Mouse (Mus musculus): ENCODE results near the gene Zfp658. TPM values are rescaled to one million over a fixed set of nuclear protein-coding genes. Genes with fewer than 3 reads are reported as not detected.

The Zfp658 gene
- 1 to 10 TPM; 2.5 to 3.0 TPM for total RNA-seq (2023)

DNA sequence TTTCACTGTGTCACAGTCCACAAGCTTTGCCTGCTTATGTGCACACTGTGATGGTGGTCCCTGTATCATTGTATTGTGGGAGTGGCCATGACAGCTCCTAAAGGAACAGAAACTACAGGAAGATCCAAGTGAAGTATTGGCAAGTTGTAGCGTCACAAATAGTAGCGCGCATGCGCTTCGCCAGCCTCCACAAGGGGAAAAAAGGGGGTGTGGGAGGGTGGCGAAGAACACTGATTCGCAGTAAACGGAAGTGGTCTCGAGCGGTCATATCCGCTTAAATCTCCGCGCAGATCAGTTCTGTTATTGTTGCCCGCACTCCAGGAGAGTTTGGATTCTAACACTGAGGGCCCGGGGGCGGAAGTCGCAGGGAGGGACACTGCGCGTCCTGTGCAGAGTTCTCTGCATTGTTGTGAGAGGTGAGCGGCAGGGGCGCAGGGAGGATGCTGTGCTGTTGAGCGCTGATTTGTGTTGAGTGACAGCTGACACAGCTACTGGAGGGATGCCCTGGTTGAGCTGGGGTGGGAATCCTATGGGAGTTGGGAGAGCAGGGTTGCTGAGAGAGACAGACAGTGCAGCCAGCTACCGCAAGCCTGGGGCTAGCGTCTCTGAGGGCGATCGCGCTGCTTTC is at the start of gene Zfp658:
Gene Zfp658 (plus strand): TSS at position 251 of the 628 bp plus-strand sequence.

DNA sequence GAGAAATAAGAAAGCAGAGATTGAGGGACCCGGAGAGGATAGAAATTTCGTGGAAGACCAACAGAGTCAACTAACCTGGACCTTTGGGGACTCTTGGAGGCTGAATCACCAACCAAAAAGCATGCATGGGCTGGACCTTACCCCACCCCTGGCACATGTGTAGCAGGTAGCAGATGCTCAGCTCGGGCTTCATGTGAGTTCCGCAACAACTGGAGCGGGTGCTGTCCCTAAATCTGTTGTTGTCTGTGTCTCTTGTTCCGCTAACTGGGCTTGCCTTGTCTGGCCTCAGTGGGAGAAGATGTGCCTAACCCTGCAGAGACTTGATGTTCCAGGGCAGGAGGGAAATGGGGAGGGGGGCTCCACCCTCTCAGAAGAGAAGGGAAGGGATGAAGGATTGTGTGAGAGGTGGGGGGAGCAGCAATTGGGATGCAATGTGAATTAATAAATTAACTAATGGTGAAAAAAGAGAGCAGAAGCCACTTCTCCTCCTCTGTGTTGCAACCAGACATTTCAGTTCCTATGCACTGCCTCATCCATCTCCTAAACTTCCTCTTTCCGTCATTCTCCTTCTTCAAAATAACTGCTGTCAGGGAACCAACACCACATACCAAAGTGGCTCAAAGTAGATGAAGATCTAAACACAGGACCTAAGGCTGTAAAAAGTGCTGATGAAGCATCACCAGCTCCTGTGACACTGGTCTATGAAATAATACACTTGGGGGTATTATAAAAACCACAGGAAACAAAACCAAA is 17.7 kb upstream of the Zfp658 start, which contains the start of gene Cd33:
Gene Cd33 (minus strand): TSS at position 204 of the 753 bp plus-strand sequence.

DNA sequence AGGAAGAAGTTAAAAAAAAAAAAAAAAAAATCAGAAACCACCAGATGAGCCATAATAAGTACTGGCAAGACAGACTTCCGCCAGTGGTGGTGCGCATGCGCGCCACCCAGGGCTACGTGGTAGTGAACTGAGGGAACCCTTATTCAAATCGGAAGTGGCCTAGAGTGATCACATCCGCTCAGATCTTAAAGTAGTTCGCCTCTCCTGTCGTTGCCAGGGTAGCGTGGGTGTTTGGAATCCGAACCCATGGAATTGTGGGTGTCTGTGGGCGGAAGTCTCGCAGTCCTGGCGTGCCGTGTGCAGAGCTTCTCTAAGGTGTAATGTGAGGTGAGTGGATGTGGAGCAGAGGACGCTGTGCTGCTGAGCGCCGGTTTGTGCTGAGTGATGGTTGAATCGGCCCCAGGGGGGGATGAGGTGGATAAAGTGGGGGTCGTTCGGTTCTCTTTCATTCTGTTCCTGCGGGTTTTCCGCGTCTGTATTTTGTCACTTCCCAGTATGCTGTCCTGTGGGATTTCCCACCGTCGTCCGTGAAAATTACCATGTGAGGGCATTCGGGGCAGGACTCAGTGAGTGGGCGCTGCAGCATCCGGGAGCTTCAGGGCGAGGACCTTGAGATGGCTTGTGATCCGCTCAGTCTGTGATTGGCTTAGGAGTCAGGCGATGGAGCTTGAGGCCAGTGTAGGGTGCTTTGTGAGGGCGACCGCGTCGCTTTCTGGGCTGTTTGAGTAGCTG is 17.6 kb downstream of the Zfp658 start, which contains the start of gene Zfp719:
Gene Zfp719 (plus strand): TSS at position 171 of the 732 bp plus-strand sequence.

DNA sequence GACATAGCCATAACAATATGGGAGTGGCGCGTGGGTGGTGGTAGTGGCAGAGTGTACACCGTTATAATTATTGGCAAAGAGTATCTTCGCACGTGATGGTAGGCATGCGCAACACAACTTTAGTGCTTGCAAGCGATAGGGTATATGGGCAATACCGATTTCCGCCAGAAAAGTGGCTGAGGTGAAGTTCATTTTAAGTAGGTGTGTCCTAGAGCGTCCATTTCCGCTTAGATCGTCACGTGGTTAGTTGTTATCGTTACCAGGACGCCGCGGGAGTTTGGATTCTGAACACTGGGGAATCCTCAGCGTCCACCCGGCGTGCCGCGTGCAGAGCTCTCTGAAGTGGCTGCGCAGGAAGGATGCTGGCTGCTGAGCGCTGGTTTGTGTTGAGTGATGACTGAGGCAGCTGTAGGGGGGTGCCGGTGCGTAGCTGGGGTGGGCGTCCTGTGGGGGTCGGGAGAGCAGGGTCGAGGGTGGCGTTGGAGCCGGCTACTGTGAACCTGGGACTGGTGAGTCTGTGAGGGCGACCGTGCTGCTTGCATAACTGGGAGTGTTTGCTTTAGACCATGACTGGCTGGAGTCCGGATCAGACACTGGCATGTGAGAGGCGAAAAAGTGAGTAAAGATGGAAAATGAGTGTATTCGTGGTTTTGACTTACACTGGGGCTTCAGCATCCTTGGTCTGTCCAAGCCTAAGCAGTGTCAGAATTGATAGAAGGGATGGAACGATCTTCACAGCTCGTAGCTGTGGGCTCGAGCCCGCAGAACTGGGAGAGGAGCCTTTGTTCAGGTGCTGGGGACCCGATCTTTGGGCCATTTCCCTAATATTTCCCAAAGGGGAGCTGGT is 45.1 kb downstream of the Zfp658 start, which contains the start of gene Zfp819:
Gene Zfp819 (plus strand): TSS at position 274 of the 847 bp plus-strand sequence.

Other genes starting within 250 kb of the Zfp658 start
- gene Zfp715, start 249.0 kb upstream of the Zfp658 start, total RNA-seq (2023) = 10 to 100 TPM; 19.2 to 19.8 TPM
- 10 to 100 TPM; 10.6 to 12.0 TPM for gene Siglecf, start 210.9 kb upstream of the Zfp658 start, total RNA-seq (2023)
- gene Siglecg, start 154.1 kb upstream of the Zfp658 start, total RNA-seq (2023) = 10 to 100 TPM; 55.9 to 59.4 TPM
- gene Lim2, start 134.6 kb upstream of the Zfp658 start, total RNA-seq (2023) = not detected
- gene Nkg7, start 125.2 kb upstream of the Zfp658 start, total RNA-seq (2023) = 10 to 100 TPM; 31.3 to 31.9 TPM
- gene Cldnd2, start 121.5 kb upstream of the Zfp658 start, total RNA-seq (2023) = under 1 TPM in 1 of 2 experiments, not detected in 1; 0.62 TPM
- 10 to 100 TPM; 58.6 to 71.6 TPM for gene Etfb, start 118.2 kb upstream of the Zfp658 start, total RNA-seq (2023)
- gene Gm45233, start 118.1 kb upstream of the Zfp658 start, total RNA-seq (2023) = not detected
- gene Vsig10l, start 99.1 kb upstream of the Zfp658 start, total RNA-seq (2023) = 10 to 100 TPM in 1 of 2 experiments, 1 to 10 TPM in 1; 8.3 to 14.7 TPM
- not detected for gene Iglon5, start 72.2 kb upstream of the Zfp658 start, total RNA-seq (2023)
- gene 4931406B18Rik, start 56.3 kb upstream of the Zfp658 start, total RNA-seq (2023) = under 1 TPM in 1 of 2 experiments, not detected in 1; 0.18 TPM
- 100 to 1,000 TPM; 465 to 478 TPM for gene Cd33, start 17.8 kb upstream of the Zfp658 start, total RNA-seq (2023)
- 10 to 100 TPM; 10.9 to 12.6 TPM for gene Zfp719, start 17.4 kb downstream of the Zfp658 start, total RNA-seq (2023)
- under 1 TPM; 0.62 to 0.78 TPM for gene Zfp819, start 44.9 kb downstream of the Zfp658 start, total RNA-seq (2023)
- not detected for gene Ceacam18, start 72.5 kb downstream of the Zfp658 start, total RNA-seq (2023)
- gene Siglece, start 97.9 kb downstream of the Zfp658 start, total RNA-seq (2023) = 100 to 1,000 TPM; 152 to 169 TPM
- 1 to 10 TPM; 2.7 to 4.6 TPM for gene Ctu1, start 109.8 kb downstream of the Zfp658 start, total RNA-seq (2023)
- not detected for gene Klk14, start 128.2 kb downstream of the Zfp658 start, total RNA-seq (2023)
- not detected for gene Klk13, start 150.3 kb downstream of the Zfp658 start, total RNA-seq (2023)
- not detected for gene Klk12, start 206.6 kb downstream of the Zfp658 start, total RNA-seq (2023)
- gene Klk11, start 212.3 kb downstream of the Zfp658 start, total RNA-seq (2023) = not detected
- not detected for gene Klk10, start 218.8 kb downstream of the Zfp658 start, total RNA-seq (2023)
- gene Klk9, start 229.6 kb downstream of the Zfp658 start, total RNA-seq (2023) = not detected
- 1 to 10 TPM; 2.1 to 4.1 TPM for gene Klk8, start 235.3 kb downstream of the Zfp658 start, total RNA-seq (2023)
- not detected for gene Klk7, start 249.0 kb downstream of the Zfp658 start, total RNA-seq (2023)

All from neutrophil, adult 59 days (primary cell).